Mouse (Mus musculus): Measurements from ENCODE around the gene Gldc. TPM values are rescaled to one million over a fixed set of nuclear protein-coding genes. Genes with fewer than 3 reads are reported as not detected.

Gene Gldc
- polyA plus RNA-seq, 1 experiment: 0.16 TPM

DNA sequence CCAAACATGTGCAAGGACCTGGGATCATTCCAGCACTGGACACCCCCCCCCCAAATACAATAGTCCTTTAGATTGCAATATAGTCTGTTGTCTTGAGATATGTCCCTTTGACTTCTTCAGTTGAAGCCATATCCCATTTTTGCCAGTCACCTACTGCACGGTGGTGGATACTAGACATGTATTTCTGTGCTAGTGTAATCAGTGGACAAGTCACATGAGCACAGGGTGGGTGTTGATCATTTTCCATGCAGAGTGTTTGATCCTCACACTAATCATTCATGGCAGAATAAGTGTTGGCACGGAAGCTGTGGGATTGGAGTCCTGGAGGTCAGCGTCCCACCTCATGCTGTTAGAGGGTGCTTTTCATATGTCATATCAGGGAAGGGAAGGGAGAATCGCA lies 30.6 kb upstream of the Gldc start:
- WGBS: 80% methylated on average over 4 of the region's 4 CpGs
- Histone ChIP-seq H3K27ac (ENCODE audit: insufficient read depth, low read depth, low read length) (no peak overlapping the region), H3K27me3 (ENCODE audit: control insufficient read depth, insufficient read depth, low read length) (no peaks in the 10 kb centered on the region), H3K4me1 (ENCODE audit: control insufficient read depth, insufficient read depth, insufficient read length, low read length) (no peaks in the 10 kb centered on the region), H3K36me3 (ENCODE audit: control insufficient read depth, insufficient read depth, low read length) (no peaks in the 10 kb centered on the region), H3K4me3 (ENCODE audit: low read depth, low read length) (no peak overlapping the region)
- no peak for TF ChIP-seq CTCF (IDR thresholded peaks at IDR 0.05; ENCODE audit: extremely low read depth, insufficient read length, insufficient replicate concordance, low read depth, low read length)
- TF ChIP-seq POLR2A (IDR thresholded peaks at IDR 0.05; ENCODE audit: low read depth, low read length): no peak

GRCm38 (mm10) chr19:30205159-30205816 lies 30.1 kb upstream of the Gldc start:
- Histone ChIP-seq H3K4me3 (ENCODE audit: low read depth, low read length) (no peak overlapping the region), H3K27me3 (ENCODE audit: control insufficient read depth, insufficient read depth, low read length) (no peaks in the 10 kb centered on the region), H3K27ac (ENCODE audit: insufficient read depth, low read depth, low read length) (no peak overlapping the region), H3K4me1 (ENCODE audit: control insufficient read depth, insufficient read depth, insufficient read length, low read length) (no peaks in the 10 kb centered on the region), H3K36me3 (ENCODE audit: control insufficient read depth, insufficient read depth, low read length) (no peaks in the 10 kb centered on the region)
- 20% methylated on average over 12 of the region's 12 CpGs for WGBS
- TF ChIP-seq POLR2A (IDR thresholded peaks at IDR 0.05; ENCODE audit: low read depth, low read length) (no peak), CTCF (IDR thresholded peaks at IDR 0.05; ENCODE audit: extremely low read depth, insufficient read length, insufficient replicate concordance, low read depth, low read length) (peak; percentile 83; the same call in 1 of the 2 replicates)

DNA sequence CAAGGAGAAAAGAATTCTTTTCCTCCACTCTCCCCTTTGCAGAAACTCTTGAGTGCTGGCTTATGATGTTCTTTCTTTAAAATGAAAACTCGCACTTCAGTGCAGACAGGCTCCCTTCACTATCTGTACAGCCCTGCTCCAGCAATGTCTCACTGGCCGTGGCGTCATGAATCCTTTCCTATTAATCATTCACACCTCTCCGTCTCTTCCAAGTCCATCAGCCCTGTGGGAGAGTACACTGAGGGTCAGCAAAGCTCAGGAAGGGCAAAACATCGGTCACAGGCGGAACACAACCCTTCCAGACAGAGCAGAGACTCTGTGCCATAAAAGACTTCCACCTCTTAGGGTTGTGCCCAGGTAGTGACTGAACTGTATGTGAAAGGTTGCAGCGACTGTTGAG lies 26.9 kb upstream of the Gldc start:
- 52% methylated on average over 7 of the region's 7 CpGs for WGBS
- Histone ChIP-seq H3K27ac (ENCODE audit: insufficient read depth, low read depth, low read length) (no peak overlapping the region), H3K36me3 (ENCODE audit: control insufficient read depth, insufficient read depth, low read length) (no peaks in the 10 kb centered on the region), H3K4me1 (ENCODE audit: control insufficient read depth, insufficient read depth, insufficient read length, low read length) (no peaks in the 10 kb centered on the region), H3K4me3 (ENCODE audit: low read depth, low read length) (no peak overlapping the region), H3K27me3 (ENCODE audit: control insufficient read depth, insufficient read depth, low read length) (no peaks in the 10 kb centered on the region)
- no peak for TF ChIP-seq CTCF (IDR thresholded peaks at IDR 0.05; ENCODE audit: extremely low read depth, insufficient read length, insufficient replicate concordance, low read depth, low read length)
- TF ChIP-seq POLR2A (IDR thresholded peaks at IDR 0.05; ENCODE audit: low read depth, low read length): no peak

- Histone ChIP-seq H3K27me3 (ENCODE audit: control insufficient read depth, insufficient read depth, low read length) (no peaks in the 10 kb centered on the region), H3K4me1 (ENCODE audit: control insufficient read depth, insufficient read depth, insufficient read length, low read length) (no peaks in the 10 kb centered on the region), H3K36me3 (ENCODE audit: control insufficient read depth, insufficient read depth, low read length) (no peaks in the 10 kb centered on the region), H3K4me3 (ENCODE audit: low read depth, low read length) (no peak overlapping the region), H3K27ac (ENCODE audit: insufficient read depth, low read depth, low read length) (no peak overlapping the region)
- 63% methylated on average over 6 of the region's 6 CpGs for WGBS
- TF ChIP-seq POLR2A (IDR thresholded peaks at IDR 0.05; ENCODE audit: low read depth, low read length): no peak
- TF ChIP-seq CTCF (IDR thresholded peaks at IDR 0.05; ENCODE audit: extremely low read depth, insufficient read length, insufficient replicate concordance, low read depth, low read length): no peak
Measured at GRCm38 (mm10) chr19:30194999-30195398, 19.8 kb upstream of the Gldc start.

GRCm38 (mm10) chr19:30187232-30187631 lies 12.0 kb upstream of the Gldc start:
- TF ChIP-seq CTCF (IDR thresholded peaks at IDR 0.05; ENCODE audit: extremely low read depth, insufficient read length, insufficient replicate concordance, low read depth, low read length) (no peak), POLR2A (IDR thresholded peaks at IDR 0.05; ENCODE audit: low read depth, low read length) (no peak)
- no peaks in the 10 kb centered on the region for H3K27me3 ChIP-seq (ENCODE audit: control insufficient read depth, insufficient read depth, low read length)
- no peak overlapping the region for H3K27ac ChIP-seq (ENCODE audit: insufficient read depth, low read depth, low read length)
- no peaks in the 10 kb centered on the region for H3K36me3 ChIP-seq (ENCODE audit: control insufficient read depth, insufficient read depth, low read length)
- no peaks in the 10 kb centered on the region for H3K4me1 ChIP-seq (ENCODE audit: control insufficient read depth, insufficient read depth, insufficient read length, low read length)
- 83% methylated on average over 2 of the region's 2 CpGs for WGBS
- no peak overlapping the region for H3K4me3 ChIP-seq (ENCODE audit: low read depth, low read length)

- H3K4me3 ChIP-seq (ENCODE audit: low read depth, low read length): no peak overlapping the region
- WGBS: 70% methylated on average over 2 of the region's 2 CpGs
- no peaks in the 10 kb centered on the region for H3K4me1 ChIP-seq (ENCODE audit: control insufficient read depth, insufficient read depth, insufficient read length, low read length)
- no peaks in the 10 kb centered on the region for H3K27me3 ChIP-seq (ENCODE audit: control insufficient read depth, insufficient read depth, low read length)
- no peaks in the 10 kb centered on the region for H3K36me3 ChIP-seq (ENCODE audit: control insufficient read depth, insufficient read depth, low read length)
- H3K27ac ChIP-seq (ENCODE audit: insufficient read depth, low read depth, low read length): no peak overlapping the region
- TF ChIP-seq CTCF (IDR thresholded peaks at IDR 0.05; ENCODE audit: extremely low read depth, insufficient read length, insufficient replicate concordance, low read depth, low read length): no peak
- TF ChIP-seq POLR2A (IDR thresholded peaks at IDR 0.05; ENCODE audit: low read depth, low read length): no peak
Measured at GRCm38 (mm10) chr19:30185536-30185935, 10.3 kb upstream of the Gldc start.

- H3K27me3 ChIP-seq (ENCODE audit: control insufficient read depth, insufficient read depth, low read length): peaks cover 11% of the 10 kb centered on the region
- no peaks in the 10 kb centered on the region; the same call in 1 of the 2 replicates for H3K4me1 ChIP-seq (ENCODE audit: control insufficient read depth, insufficient read depth, insufficient read length, low read length)
- no peak overlapping the region for H3K4me3 ChIP-seq (ENCODE audit: low read depth, low read length)
- WGBS: 83% methylated on average over 1 of the region's 1 CpGs
- H3K27ac ChIP-seq (ENCODE audit: insufficient read depth, low read depth, low read length): no peak overlapping the region
- no peaks in the 10 kb centered on the region for H3K36me3 ChIP-seq (ENCODE audit: control insufficient read depth, insufficient read depth, low read length)
- TF ChIP-seq POLR2A (IDR thresholded peaks at IDR 0.05; ENCODE audit: low read depth, low read length) (no peak), CTCF (IDR thresholded peaks at IDR 0.05; ENCODE audit: extremely low read depth, insufficient read length, insufficient replicate concordance, low read depth, low read length) (no peak)
Measured at GRCm38 (mm10) chr19:30179979-30180378, 4.8 kb upstream of the Gldc start.
